Mouse (Mus musculus): ENCODE results near the gene Gm6096. TPM values are rescaled to one million over a fixed set of nuclear protein-coding genes. Genes with fewer than 3 reads are reported as not detected.
"Not testable (repeated sequence)": the region's sequence is repeated elsewhere in the genome, so short reads cannot be mapped to it uniquely, and the experiment has no call there.

The Gm6096 gene
- 0.88 TPM in 1 of 2 replicates, not detected in the other for polyA plus RNA-seq (2014; fragmentation: Nextera tagmentation; extraction: Ambion mirVana)

DNA sequence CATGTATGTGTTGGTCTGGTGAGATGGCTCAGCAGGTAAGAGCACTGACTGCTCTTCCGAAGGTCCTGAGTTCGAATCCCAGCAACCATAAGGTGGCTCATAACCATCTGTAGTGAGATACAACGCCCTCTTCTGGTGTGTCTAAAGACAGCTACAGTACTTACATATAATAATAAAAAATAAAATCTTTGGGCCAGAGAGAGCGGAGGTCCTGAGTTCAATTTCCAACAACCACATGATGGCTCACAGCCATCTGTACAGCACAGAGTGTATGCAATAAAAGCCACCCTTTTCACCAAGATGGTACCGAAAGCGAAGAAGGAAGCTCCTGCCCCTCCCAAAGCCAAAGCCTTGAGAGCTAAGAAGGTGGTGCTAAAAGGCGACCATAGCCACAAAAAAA lies at the start of gene Gm6096:
TSS of gene Gm6096 (plus strand) at position 301 of the 400 bp plus-strand sequence.
- DNase-seq (no peak), ATAC-seq (ENCODE audit: insufficient read depth) (no peak)
- no peak within 1 kb of the TSS for H3K4me2 ChIP-seq
- WGBS = 91% methylated on average over 7 of the region's 7 CpGs
- no peaks in the 10 kb centered on the region for H3K9me3 ChIP-seq (ENCODE audit: low read depth, low read length)
- H3K9ac ChIP-seq = no peak within 1 kb of the TSS
- H3K4me1 ChIP-seq (ENCODE audit: insufficient read depth) = no peaks in the 10 kb centered on the region
- H3K27me3 ChIP-seq (ENCODE audit: insufficient read depth, low read length) = no peaks in the 10 kb centered on the region
- no peak within 1 kb of the TSS for H3K4me3 ChIP-seq (ENCODE audit: low read depth, low read length)
- H3K36me3 ChIP-seq (ENCODE audit: insufficient read depth) = peaks cover 64% of the 10 kb centered on the region
- no peak within 1 kb of the TSS for H3K27ac ChIP-seq (ENCODE audit: low read depth)
- TF ChIP-seq CTCF (IDR thresholded peaks at IDR 0.05; ENCODE audit: low read depth) = no peak

DNA sequence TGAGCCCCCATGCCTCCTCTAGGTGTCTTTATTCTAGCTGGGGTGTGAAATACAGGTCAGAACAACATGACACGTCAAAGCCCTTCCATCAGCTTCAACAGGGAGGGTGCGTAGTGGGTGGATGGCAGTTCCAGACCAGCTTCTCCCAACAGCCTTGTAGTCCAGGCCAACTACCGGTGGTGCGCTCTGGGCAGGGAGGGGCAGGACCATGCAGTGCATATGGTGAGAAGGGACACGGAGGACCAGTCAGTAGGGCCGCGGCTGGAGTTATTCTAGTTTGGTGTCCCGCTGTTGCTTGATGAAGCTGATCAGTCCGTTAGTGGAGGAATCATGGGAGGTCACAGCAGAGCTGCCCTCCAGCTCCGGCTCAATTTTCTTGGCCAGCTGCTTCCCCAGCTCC lies 48.7 kb upstream of the Gm6096 start:
- H3K4me1 ChIP-seq (ENCODE audit: insufficient read depth); H3K27me3 ChIP-seq (ENCODE audit: insufficient read depth, low read length); H3K9ac ChIP-seq; DNase-seq; H3K27ac ChIP-seq (ENCODE audit: low read depth); H3K9me3 ChIP-seq (ENCODE audit: low read depth, low read length); ATAC-seq (ENCODE audit: insufficient read depth); H3K4me3 ChIP-seq (ENCODE audit: low read depth, low read length); H3K4me2 ChIP-seq: not testable (repeated sequence)
- peaks cover 64% of the 10 kb centered on the region for H3K36me3 ChIP-seq (ENCODE audit: insufficient read depth)
- 87% methylated on average over 10 of the region's 10 CpGs for WGBS

DNA sequence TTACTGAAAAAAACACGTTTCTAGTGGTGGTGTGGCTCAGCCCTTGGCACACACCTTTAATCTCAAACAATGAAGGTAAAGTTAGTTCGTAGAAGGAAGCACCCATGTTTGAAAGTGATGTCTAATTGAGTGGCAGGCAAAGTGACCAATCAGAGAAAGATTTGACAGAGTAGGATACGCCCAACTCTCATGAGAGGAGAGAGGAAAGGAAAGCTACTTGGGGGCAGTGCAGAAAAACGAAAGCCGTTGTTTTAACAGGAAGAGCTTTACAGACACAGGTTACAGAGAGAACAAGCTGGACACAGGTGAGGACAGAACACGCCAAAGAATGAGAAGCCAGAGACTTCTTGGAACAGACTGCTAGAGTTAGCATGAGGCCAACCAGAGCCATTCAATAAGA lies 44.5 kb upstream of the Gm6096 start:
- no peak overlapping the region for H3K4me3 ChIP-seq (ENCODE audit: low read depth, low read length)
- no peaks in the 10 kb centered on the region for H3K4me1 ChIP-seq (ENCODE audit: insufficient read depth)
- peaks cover 98% of the 10 kb centered on the region for H3K36me3 ChIP-seq (ENCODE audit: insufficient read depth)
- H3K27ac ChIP-seq (ENCODE audit: low read depth) = no peak overlapping the region
- H3K9me3 ChIP-seq (ENCODE audit: low read depth, low read length) = no peaks in the 10 kb centered on the region
- H3K27me3 ChIP-seq (ENCODE audit: insufficient read depth, low read length) = no peaks in the 10 kb centered on the region
- ATAC-seq (ENCODE audit: insufficient read depth) = no peak
- WGBS = 86% methylated on average over 6 of the region's 6 CpGs
- H3K4me2 ChIP-seq = no peak overlapping the region
- TF ChIP-seq CTCF (IDR thresholded peaks at IDR 0.05; ENCODE audit: low read depth) = no peak
- no peak for DNase-seq
- no peak overlapping the region for H3K9ac ChIP-seq

DNA sequence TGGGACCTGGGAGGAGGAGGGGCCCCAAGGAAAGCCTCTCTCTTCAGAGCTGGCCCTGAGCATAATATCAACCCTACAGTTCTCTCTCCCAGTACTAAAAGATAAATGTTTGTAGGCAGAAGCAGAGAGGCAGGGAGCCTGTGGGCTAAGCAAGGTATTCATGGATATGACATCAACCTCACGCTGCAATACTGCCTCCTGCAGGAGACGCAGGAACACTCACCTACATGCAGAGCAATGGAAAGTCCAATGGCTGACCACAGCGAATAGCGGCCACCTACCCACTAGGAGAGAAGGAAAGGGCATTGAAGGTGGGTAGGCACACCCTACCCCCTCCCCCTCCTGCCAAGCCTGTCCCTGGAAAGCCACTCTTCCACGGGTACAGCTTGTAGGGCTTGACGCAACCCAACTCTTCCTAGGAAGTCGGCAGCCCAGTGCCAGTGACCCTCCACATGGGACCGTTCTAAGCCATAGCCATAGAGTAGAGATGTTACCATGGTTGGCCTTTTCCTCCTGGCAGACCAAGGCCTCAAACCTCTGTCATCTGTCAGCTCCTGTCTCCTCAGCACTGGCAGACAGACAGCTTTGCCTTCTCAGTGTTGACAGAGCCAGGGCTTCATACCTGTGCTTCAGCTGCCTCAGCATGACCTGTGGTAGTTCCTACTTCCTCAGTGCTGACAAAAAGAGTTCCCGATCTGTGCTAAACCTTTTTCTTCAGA lies 42.7 kb upstream of the Gm6096 start:
- Histone ChIP-seq H3K4me1 (ENCODE audit: insufficient read depth) (no peaks in the 10 kb centered on the region), H3K27ac (ENCODE audit: low read depth) (no peak overlapping the region), H3K4me2 (no peak overlapping the region), H3K4me3 (ENCODE audit: low read depth, low read length) (no peak overlapping the region), H3K9me3 (ENCODE audit: low read depth, low read length) (no peaks in the 10 kb centered on the region), H3K9ac (no peak overlapping the region), H3K27me3 (ENCODE audit: insufficient read depth, low read length) (no peaks in the 10 kb centered on the region), H3K36me3 (ENCODE audit: insufficient read depth) (peaks cover 98% of the 10 kb centered on the region)
- DNase-seq (no peak), ATAC-seq (ENCODE audit: insufficient read depth) (no peak)
- 92% methylated on average over 9 of the region's 9 CpGs for WGBS
- peak; percentile 35; the same call in 1 of the 2 replicates for TF ChIP-seq CTCF (IDR thresholded peaks at IDR 0.05; ENCODE audit: low read depth)

DNA sequence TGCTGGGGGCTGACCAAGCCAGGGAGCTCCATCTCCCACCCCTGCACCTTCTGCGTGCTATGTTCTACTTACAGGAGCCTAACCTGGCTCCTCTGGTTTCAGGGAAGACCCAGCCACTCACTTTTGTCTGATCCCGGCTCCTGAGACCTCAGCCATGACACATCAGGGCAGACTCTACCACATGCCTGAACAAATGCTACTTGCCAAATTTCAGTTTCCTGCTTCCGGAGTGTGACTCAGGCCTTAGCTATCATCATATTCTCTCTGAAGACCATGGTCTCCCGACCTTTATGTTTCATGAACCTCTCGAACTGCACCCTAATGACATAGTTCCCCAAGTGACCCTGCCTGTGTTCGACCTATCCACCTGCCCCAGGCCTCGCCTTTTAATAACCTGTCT lies 37.6 kb upstream of the Gm6096 start:
- WGBS = 86% methylated on average over 7 of the region's 7 CpGs
- no peaks in the 10 kb centered on the region for H3K9me3 ChIP-seq (ENCODE audit: low read depth, low read length)
- no peak overlapping the region for H3K4me3 ChIP-seq (ENCODE audit: low read depth, low read length)
- H3K36me3 ChIP-seq (ENCODE audit: insufficient read depth) = peaks cover 98% of the 10 kb centered on the region
- no peak for DNase-seq
- TF ChIP-seq CTCF (IDR thresholded peaks at IDR 0.05; ENCODE audit: low read depth) = no peak
- ATAC-seq (ENCODE audit: insufficient read depth) = no peak
- H3K27me3 ChIP-seq (ENCODE audit: insufficient read depth, low read length) = no peaks in the 10 kb centered on the region
- no peak overlapping the region for H3K9ac ChIP-seq
- H3K4me2 ChIP-seq = no peak overlapping the region
- H3K4me1 ChIP-seq (ENCODE audit: insufficient read depth) = no peaks in the 10 kb centered on the region
- H3K27ac ChIP-seq (ENCODE audit: low read depth) = no peak overlapping the region

DNA sequence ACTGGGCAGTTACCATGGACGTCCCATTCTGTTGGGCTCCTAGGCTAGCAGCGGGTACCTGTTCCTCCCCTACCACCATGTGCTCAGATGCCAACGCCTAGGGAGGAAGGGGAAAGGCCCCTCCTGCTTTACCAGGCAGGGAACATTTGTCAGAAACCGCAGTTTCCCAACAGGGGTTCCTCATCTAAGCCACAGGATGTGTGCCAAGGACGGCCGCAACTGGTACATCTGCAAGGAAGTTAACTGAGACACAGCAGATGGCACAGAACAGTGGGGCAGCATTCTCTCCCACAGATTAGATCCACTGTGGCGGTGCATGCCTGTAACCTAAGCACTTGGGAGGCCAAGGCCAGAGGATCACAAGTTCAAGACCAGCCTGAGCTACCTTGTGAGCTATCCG lies 36.2 kb upstream of the Gm6096 start:
- no peak overlapping the region for H3K27ac ChIP-seq (ENCODE audit: low read depth)
- no peak overlapping the region for H3K9ac ChIP-seq
- H3K4me3 ChIP-seq (ENCODE audit: low read depth, low read length) = no peak overlapping the region
- DNase-seq = no peak
- ATAC-seq (ENCODE audit: insufficient read depth) = no peak
- TF ChIP-seq CTCF (IDR thresholded peaks at IDR 0.05; ENCODE audit: low read depth) = no peak
- H3K4me2 ChIP-seq = no peak overlapping the region
- H3K36me3 ChIP-seq (ENCODE audit: insufficient read depth) = peaks cover 97% of the 10 kb centered on the region
- WGBS = 92% methylated on average over 8 of the region's 8 CpGs
- no peaks in the 10 kb centered on the region for H3K4me1 ChIP-seq (ENCODE audit: insufficient read depth)
- no peaks in the 10 kb centered on the region for H3K27me3 ChIP-seq (ENCODE audit: insufficient read depth, low read length)
- no peaks in the 10 kb centered on the region for H3K9me3 ChIP-seq (ENCODE audit: low read depth, low read length)

DNA sequence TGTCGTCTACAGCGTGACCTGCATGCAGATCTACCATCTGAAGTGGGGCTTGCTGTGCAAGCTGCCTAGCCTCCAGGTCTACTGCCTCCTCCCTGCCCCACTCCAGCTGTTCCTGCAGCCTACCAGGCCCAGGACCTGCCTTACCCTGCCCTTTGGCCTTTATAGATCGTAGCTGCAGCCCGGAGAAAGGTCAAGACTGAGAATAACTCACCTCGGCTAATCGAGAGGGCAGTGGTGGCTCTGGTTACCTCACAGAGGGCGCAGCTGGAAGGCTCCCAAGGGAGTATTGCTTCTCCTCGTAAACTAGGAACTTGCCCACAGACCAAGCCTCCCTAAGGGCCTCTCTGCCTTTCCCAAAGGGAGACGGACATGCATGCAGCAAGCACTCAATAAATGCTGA lies 35.4 kb upstream of the Gm6096 start:
- H3K4me3 ChIP-seq (ENCODE audit: low read depth, low read length) = no peak overlapping the region
- no peaks in the 10 kb centered on the region for H3K9me3 ChIP-seq (ENCODE audit: low read depth, low read length)
- H3K9ac ChIP-seq = no peak overlapping the region
- WGBS = 89% methylated on average over 9 of the region's 9 CpGs
- no peak overlapping the region for H3K4me2 ChIP-seq
- DNase-seq (no peak), ATAC-seq (ENCODE audit: insufficient read depth) (no peak)
- no peaks in the 10 kb centered on the region for H3K4me1 ChIP-seq (ENCODE audit: insufficient read depth)
- H3K27me3 ChIP-seq (ENCODE audit: insufficient read depth, low read length) = no peaks in the 10 kb centered on the region
- peaks cover 98% of the 10 kb centered on the region for H3K36me3 ChIP-seq (ENCODE audit: insufficient read depth)
- no peak for TF ChIP-seq CTCF (IDR thresholded peaks at IDR 0.05; ENCODE audit: low read depth)
- no peak overlapping the region for H3K27ac ChIP-seq (ENCODE audit: low read depth)
